Mouse (Mus musculus): ENCODE measurements at regions not wholly inside any gene's neighbourhood (a gene's known extent, or its start where the extent isn't known, plus 50 kb on each side); places are given as distances from the start of the nearest gene placed in this dataset.

GRCm38 (mm10) chr15:67283275-67283972 is 782.7 kb upstream of the Lrrc6 start:
- no peak for ATAC-seq

- no peak for ATAC-seq
Measured at GRCm38 (mm10) chr15:67278869-67279268, 778.2 kb upstream of the Lrrc6 start.

- no peak for ATAC-seq
Measured at GRCm38 (mm10) chr15:67275058-67275457, 774.3 kb upstream of the Lrrc6 start.

- no peak for ATAC-seq
Measured at GRCm38 (mm10) chr15:67272397-67272796, 771.7 kb upstream of the Lrrc6 start.

GRCm38 (mm10) chr15:67263723-67264122 is 763.0 kb upstream of the Lrrc6 start:
- ATAC-seq, result no peak

- no peak for ATAC-seq
Measured at GRCm38 (mm10) chr15:67263313-67263712, 762.6 kb upstream of the Lrrc6 start.

GRCm38 (mm10) chr15:67262269-67262668 is 761.6 kb upstream of the Lrrc6 start:
- no peak for ATAC-seq

- no peak for ATAC-seq
Measured at GRCm38 (mm10) chr15:67260666-67261065, 760.0 kb upstream of the Lrrc6 start.

GRCm38 (mm10) chr15:67249147-67249546 is 748.4 kb upstream of the Lrrc6 start:
- ATAC-seq, result no peak

GRCm38 (mm10) chr15:67248471-67248870 is 747.8 kb upstream of the Lrrc6 start:
- no peak for ATAC-seq

GRCm38 (mm10) chr15:67245658-67246268 is 745.1 kb upstream of the Lrrc6 start:
- ATAC-seq, result no peak

GRCm38 (mm10) chr15:67244908-67245657 is 744.4 kb upstream of the Lrrc6 start:
- no peak for ATAC-seq

GRCm38 (mm10) chr15:67235107-67235785 is 734.5 kb upstream of the Lrrc6 start:
- ATAC-seq, result no peak

GRCm38 (mm10) chr15:67229359-67229758 is 728.6 kb upstream of the Lrrc6 start:
- ATAC-seq, result no peak

GRCm38 (mm10) chr15:67228633-67229032 is 727.9 kb upstream of the Lrrc6 start:
- no peak for ATAC-seq

GRCm38 (mm10) chr15:67227456-67228164 is 726.9 kb upstream of the Lrrc6 start:
- ATAC-seq, result no peak

- ATAC-seq, result no peak
Measured at GRCm38 (mm10) chr15:67226900-67227299, 726.2 kb upstream of the Lrrc6 start.
